Mouse (Mus musculus) intestine, embryonic 14.5 days (tissue): ENCODE results near the gene Selenop. TPM values are rescaled to one million over a fixed set of nuclear protein-coding genes. Genes with fewer than 3 reads are reported as not detected.

Source experiments
- ATAC-seq: fragments of 200-750 bp; cut with Nextera tagmentation; replicated peaks from 2 replicates; pipeline ENCODE4 v1.8.0; 2017; ENCODE audit warnings: low read depth, moderate number of reproducible peaks, moderate TSS enrichment, moderate library complexity; ENCODE audit not compliant: low FRiP score, low TSS enrichment
- DNase-seq: peaks from one replicate; pipeline ENCODE4 v3.0.0-alpha.2; 2018; ENCODE audit warnings: low spot score
- H3K27ac ChIP-seq: fragments of 300-500 bp; sonication (generic); 2 replicates; pipeline ENCODE4 v1.5.1; 2014; ENCODE audit warnings: low read depth, mild to moderate bottlenecking, control low read depth
- H3K27me3 ChIP-seq: fragments of 300-500 bp; sonication (generic); replicated peaks from 2 replicates; pipeline ENCODE4 v1.6.1; 2014; ENCODE audit warnings: low read length, control low read depth; ENCODE audit not compliant: control insufficient read depth, insufficient read depth
- H3K36me3 ChIP-seq: fragments of 300-500 bp; sonication (generic); 2 replicates; pipeline ENCODE4 v1.6.1; 2014; ENCODE audit warnings: low read length, control low read depth; ENCODE audit not compliant: control insufficient read depth, insufficient read depth
- H3K4me1 ChIP-seq: fragments of 300-500 bp; sonication (generic); replicated peaks from 2 replicates; pipeline ENCODE4 v1.6.1; 2014; ENCODE audit warnings: low read length, control low read depth, mixed read lengths; ENCODE audit not compliant: control insufficient read depth, insufficient read depth
- H3K4me2 ChIP-seq: fragments of 300-500 bp; sonication (generic); 2 replicates; pipeline ENCODE4 v1.6.1; 2014; ENCODE audit warnings: low read length
- H3K4me3 ChIP-seq: fragments of 300-500 bp; sonication (generic); 2 replicates; pipeline ENCODE4 v1.5.1; 2014; ENCODE audit warnings: low read depth, low read length, control low read depth, mixed read lengths
- H3K9ac ChIP-seq: fragments of 300-500 bp; sonication (generic); 2 replicates; pipeline ENCODE4 v1.6.1; 2014; ENCODE audit warnings: mild to moderate bottlenecking, low read length
- H3K9me3 ChIP-seq: fragments of 300-500 bp; sonication (generic); 2 replicates; pipeline ENCODE4 v1.6.1; 2016; ENCODE audit warnings: low read length, control low read depth; ENCODE audit not compliant: control insufficient read depth
- WGBS: fragments of 180-500 bp; shearing (Covaris S2); extraction: QIAGEN DNeasy Blood & Tissue Kit; methylation state at CpG from one replicate; pipeline ENCODE4 v1.1.7; 2014; 5-methylcytosine and 5-hydroxymethylcytosine counted together
- polyA plus RNA-seq: library from polyadenylated mRNA; unstranded; fragments of >200 nt; fragmentation: Nextera tagmentation; extraction: Ambion mirVana; gene quantifications from 2 replicates; pipeline ENCODE4 v1.2.1, GENCODE M21; 2014

Selenop gene
- polyA plus RNA-seq, 1 experiment from 2014 or later: 172 TPM

DNA sequence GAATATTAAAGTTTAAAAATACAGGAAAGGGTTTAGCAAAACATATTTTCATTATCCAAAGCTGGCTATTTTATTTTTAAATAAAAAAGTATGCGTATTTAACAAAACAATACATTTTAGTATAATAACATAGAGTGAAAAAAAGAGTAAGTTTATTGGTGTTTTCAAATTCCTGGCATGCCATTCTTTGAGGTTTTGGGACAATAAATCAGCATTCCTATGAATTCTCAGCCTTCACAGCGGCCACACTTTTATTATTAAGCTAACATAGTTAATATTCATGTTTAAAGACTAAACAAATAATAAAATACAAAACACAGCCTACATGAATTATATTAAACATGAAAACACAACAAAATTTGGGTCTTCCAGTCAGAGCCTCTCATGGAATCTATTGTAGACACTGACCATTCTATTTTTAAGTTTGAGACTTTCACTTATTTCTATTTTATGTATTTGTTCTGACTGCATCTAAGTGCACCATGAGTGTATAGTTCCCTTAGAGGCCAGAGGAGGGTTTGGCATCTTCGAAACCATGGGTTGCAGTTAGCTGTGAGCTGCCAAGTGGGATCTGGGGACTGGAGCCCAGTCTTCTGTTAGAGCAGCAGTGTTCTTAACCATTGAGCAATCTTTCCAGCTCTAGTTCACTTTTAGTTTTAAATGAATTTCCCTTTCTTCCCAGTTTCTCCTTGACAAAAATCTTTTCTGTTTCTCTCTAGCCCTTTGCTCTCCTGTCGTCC is 32.2 kb downstream of the Selenop start:
- DNase-seq (no peak), ATAC-seq (no peak)
- Histone ChIP-seq H3K36me3 (no peaks in the 10 kb centered on the region), H3K4me2 (no peak overlapping the region), H3K27ac (no peak overlapping the region), H3K4me3 (no peak overlapping the region), H3K27me3 (no peaks in the 10 kb centered on the region), H3K9me3 (no peaks in the 10 kb centered on the region), H3K4me1 (no peaks in the 10 kb centered on the region), H3K9ac (no peak overlapping the region)
- WGBS: 68% methylated on average over 4 of the region's 4 CpGs

DNA sequence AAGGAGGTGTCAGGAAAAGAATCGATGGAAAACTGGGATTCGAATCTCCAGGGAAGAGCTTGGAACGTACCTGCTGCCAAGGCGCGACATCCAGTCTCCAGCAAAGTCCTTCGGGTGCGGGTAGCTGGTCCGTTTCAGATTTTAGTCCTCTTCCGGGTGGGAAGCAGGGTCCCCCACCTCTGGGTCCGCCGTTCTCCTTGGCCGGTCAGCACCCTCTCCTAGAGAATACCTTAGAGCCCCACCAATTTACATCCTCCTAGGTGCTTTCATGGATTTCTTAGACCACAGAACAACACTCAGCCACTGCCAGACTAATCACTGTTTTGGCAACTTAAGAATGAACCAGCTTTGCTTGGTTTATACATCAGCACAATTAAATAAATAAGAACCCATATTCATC is 35.1 kb downstream of the Selenop start, which contains the start of gene Ccdc152:
Ccdc152 (minus strand) TSS at position 101 of the 400 bp plus-strand sequence.
- no peak for DNase-seq
- H3K9me3 ChIP-seq: no peaks in the 10 kb centered on the region
- H3K9ac ChIP-seq: no peak within 1 kb of the TSS
- no peaks in the 10 kb centered on the region for H3K27me3 ChIP-seq
- ATAC-seq: no peak
- H3K36me3 ChIP-seq: no peaks in the 10 kb centered on the region
- H3K4me3 ChIP-seq: no peak within 1 kb of the TSS
- 91% methylated on average over 12 of the region's 12 CpGs for WGBS
- H3K4me1 ChIP-seq: no peaks in the 10 kb centered on the region
- H3K4me2 ChIP-seq: no peak within 1 kb of the TSS
- H3K27ac ChIP-seq: no peak within 1 kb of the TSS

DNA sequence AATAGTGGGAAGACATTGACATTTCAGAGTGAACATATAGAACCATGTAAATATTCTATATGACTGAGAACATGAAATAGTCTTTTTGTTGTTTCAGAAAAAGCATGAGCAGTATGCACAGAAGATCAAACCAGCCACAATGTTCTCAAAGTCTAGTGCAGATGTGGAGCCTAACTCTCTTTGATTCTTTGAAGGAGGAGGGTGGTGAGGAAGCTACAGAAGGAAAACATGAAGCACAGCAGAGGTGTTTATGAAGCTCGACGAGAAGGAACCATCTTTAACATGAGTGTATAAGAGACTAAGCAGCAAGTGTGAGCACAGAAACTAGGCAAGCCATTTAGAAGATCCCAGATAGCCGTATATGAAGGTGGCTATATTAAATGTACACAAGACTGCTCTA is 41.5 kb downstream of the Selenop start:
- H3K4me3 ChIP-seq: no peak overlapping the region
- ATAC-seq (no peak), DNase-seq (no peak)
- WGBS: 81% methylated on average over 3 of the region's 3 CpGs
- no peaks in the 10 kb centered on the region for H3K27me3 ChIP-seq
- H3K4me2 ChIP-seq: no peak overlapping the region
- H3K9me3 ChIP-seq: no peaks in the 10 kb centered on the region
- no peak overlapping the region for H3K27ac ChIP-seq
- H3K36me3 ChIP-seq: no peaks in the 10 kb centered on the region
- no peak overlapping the region for H3K9ac ChIP-seq
- H3K4me1 ChIP-seq: no peaks in the 10 kb centered on the region; the same call in 1 of the 2 replicates

DNA sequence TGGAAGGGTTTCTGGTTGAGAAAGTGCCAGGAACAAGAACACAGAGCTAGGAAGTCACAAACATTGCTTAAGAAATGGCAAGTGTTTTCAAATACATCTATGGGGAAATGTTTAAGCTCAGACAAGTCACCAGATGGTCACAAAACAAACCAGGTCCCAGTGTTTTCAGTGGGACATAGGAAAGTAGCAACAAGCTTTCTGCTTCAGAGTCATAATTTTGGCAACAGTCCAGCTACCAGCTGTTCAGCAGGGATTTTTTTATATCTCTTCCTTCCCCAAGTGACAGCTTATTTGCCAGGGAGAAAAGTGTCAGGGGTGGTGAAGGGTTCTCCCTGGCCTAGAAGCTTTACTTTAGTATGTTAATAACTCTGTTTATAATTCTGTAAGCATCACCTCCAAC is 44.6 kb downstream of the Selenop start:
- Histone ChIP-seq H3K4me3 (no peak overlapping the region), H3K9me3 (no peaks in the 10 kb centered on the region), H3K27me3 (no peaks in the 10 kb centered on the region), H3K27ac (no peak overlapping the region), H3K4me1 (no peaks in the 10 kb centered on the region; the same call in 1 of the 2 replicates), H3K36me3 (peaks cover 7% of the 10 kb centered on the region; the same call in 1 of the 2 replicates), H3K4me2 (no peak overlapping the region), H3K9ac (no peak overlapping the region)
- no peak for DNase-seq
- ATAC-seq: no peak

DNA sequence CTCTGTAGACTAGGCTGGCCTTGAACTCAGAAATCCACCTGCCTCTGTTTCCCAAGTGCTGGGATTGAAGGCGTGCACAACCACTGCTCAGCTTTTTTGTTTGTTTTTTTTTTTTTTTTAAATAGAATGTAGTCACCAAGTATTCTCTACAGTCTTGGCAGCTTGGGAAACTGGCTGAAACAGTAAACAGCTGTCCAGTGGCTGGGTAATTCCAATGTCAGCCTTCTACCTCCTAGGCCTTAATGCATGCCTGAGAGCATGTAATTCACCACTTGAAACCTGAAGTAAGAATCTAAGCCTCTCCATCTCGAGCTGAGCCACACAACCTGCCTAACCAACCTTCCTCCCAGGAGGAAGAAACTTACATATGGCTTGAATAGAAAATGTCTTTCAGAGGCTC is 48.3 kb downstream of the Selenop start:
- Histone ChIP-seq H3K9me3 (no peaks in the 10 kb centered on the region), H3K36me3 (peaks cover 22% of the 10 kb centered on the region), H3K4me1 (no peaks in the 10 kb centered on the region; the same call in 1 of the 2 replicates), H3K9ac (no peak overlapping the region), H3K4me2 (no peak overlapping the region), H3K4me3 (no peak overlapping the region), H3K27ac (no peak overlapping the region), H3K27me3 (no peaks in the 10 kb centered on the region)
- ATAC-seq (no peak), DNase-seq (no peak)
- WGBS: 83% methylated on average over 2 of the region's 2 CpGs

DNA sequence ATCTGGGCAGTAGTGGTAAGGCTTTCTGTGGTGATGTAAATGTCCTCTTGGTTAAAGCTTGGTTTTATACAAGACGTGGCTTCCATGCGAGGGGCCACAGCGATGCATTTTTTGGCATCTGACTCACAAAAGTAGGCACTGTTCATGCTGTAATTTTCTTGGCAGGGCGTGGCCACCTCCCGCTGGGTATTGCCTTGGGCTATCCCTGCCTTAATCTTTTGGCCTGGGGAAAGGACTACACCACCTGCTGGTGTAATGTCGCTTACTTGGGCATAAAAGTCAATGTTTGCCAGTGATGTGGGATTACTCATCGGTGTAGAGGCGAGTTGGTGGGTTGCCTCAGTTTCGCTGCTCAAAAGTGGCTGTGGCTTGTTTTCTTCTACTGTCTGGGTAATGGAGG is 51.6 kb downstream of the Selenop start:
- Histone ChIP-seq H3K4me1 (no peaks in the 10 kb centered on the region), H3K9ac (no peak overlapping the region), H3K4me2 (no peak overlapping the region), H3K27me3 (no peaks in the 10 kb centered on the region), H3K4me3 (no peak overlapping the region), H3K27ac (no peak overlapping the region), H3K9me3 (no peaks in the 10 kb centered on the region), H3K36me3 (peaks cover 22% of the 10 kb centered on the region)
- DNase-seq (no peak), ATAC-seq (no peak)
- WGBS: 86% methylated on average over 9 of the region's 9 CpGs

DNA sequence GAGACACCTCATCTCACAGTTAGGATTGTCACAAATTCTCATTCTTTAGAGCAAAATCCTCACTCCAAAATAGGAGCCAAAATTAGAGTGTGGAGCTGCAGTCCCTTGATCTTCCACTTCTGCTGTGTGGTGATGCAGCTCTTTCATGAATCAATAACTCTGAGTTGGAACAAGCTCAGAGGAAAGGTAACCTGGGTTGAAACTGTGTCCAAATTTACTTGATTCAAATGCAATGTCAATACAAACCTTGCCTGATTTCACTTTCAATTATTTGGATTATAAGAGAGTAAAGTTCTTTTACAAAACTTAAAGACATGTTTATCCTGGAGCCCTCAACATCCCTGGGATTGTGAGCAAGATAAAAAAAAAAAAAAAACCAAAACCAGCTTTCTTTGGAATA is 54.7 kb downstream of the Selenop start:
- H3K9me3 ChIP-seq: no peaks in the 10 kb centered on the region
- no peaks in the 10 kb centered on the region for H3K27me3 ChIP-seq
- H3K4me1 ChIP-seq: no peaks in the 10 kb centered on the region
- no peak overlapping the region for H3K27ac ChIP-seq
- H3K4me3 ChIP-seq: no peak overlapping the region
- no peak for ATAC-seq
- DNase-seq: no peak
- H3K36me3 ChIP-seq: peaks cover 28% of the 10 kb centered on the region
- no peak overlapping the region for H3K4me2 ChIP-seq
- H3K9ac ChIP-seq: no peak overlapping the region

Other genes with a start within 250 kb of the Selenop start
- gene Ccdc152, start 35.0 kb downstream of the Selenop start, polyA plus RNA-seq: 0.16 and 0.24 TPM in 2 replicates